ENCODE assay signal across 7 mouse cellular contexts in genomic region chr3:3302657-3303056, GRCm38 (mm10).
DNase-seq lines count a peak whose midpoint lies in the region; ATAC-seq and TF ChIP-seq lines count a peak whose summit lies in the region.
"Not testable (repeated sequence)": the region's sequence is repeated elsewhere in the genome, so short reads cannot be mapped to it uniquely, and the experiment has no call there.

No protein-coding gene starts in this region.

- H3K27me3 ChIP-seq in forebrain, embryonic 11.5 days (ENCODE audit: control insufficient read depth, insufficient read depth, low read length); liver, adult 2 months (ENCODE audit: control insufficient read depth, insufficient read depth, low read length): not testable (repeated sequence)

- H3K4me1 ChIP-seq in forebrain, embryonic 11.5 days (replicated peaks; ENCODE audit: control insufficient read depth, insufficient read depth, low read length); liver, adult 2 months (ENCODE audit: control insufficient read depth, insufficient read depth, low read length): not testable (repeated sequence)

- DNase-seq in ES-CJ7 (ENCODE audit: low read depth, low spot score) = peak; percentile 81
- peak; percentile 22 for DNase-seq in brain, embryonic 14.5 days (ENCODE audit: low read depth)
- not testable (repeated sequence) for DNase-seq in forebrain, embryonic 11.5 days (ENCODE audit: low spot score)
- DNase-seq in hindlimb bud, embryonic 11.5 days (ENCODE audit: extremely low spot score, low read depth, low spot score) = peak; percentile 6
- peak; percentile 5 to 63 for DNase-seq in layer of hippocampus, adult 18-20 months (ENCODE audit: low spot score in 2 of 2)
- peak; percentile 6 for DNase-seq in liver, adult 2 months (ENCODE audit: extremely low read depth, low read depth, low spot score)
- DNase-seq in right cerebral cortex, adult 18-20 months = peak; percentile 14

- not testable (repeated sequence) for H3K4me2 ChIP-seq in forebrain, embryonic 11.5 days (ENCODE audit: low read depth, low read length, severe bottlenecking)

- H3K27ac ChIP-seq in forebrain, embryonic 11.5 days (ENCODE audit: low read depth, low read length); liver, adult 2 months (replicated peaks; ENCODE audit: insufficient read depth, low read depth, low read length): not testable (repeated sequence)

- TF ChIP-seq POLR2A in brain, embryonic 14.5 days (IDR thresholded peaks at IDR 0.05; ENCODE audit: borderline replicate concordance, extremely low read depth, insufficient read depth, insufficient read length, poor library complexity, severe bottlenecking); liver, adult 2 months (IDR thresholded peaks at IDR 0.05; ENCODE audit: extremely low read depth, insufficient read depth, low read length): not testable (repeated sequence)

- 41% methylated on average over 6 of the region's 6 CpGs for WGBS in forebrain, embryonic 11.5 days
- WGBS in liver, adult 2 months = 36% methylated on average over 6 of the region's 6 CpGs

- not testable (repeated sequence) for H3K79me2 ChIP-seq in liver, adult 2 months (ENCODE audit: control insufficient read depth, insufficient read depth, low read length)

- 0 out of 2 replicates have a peak, but pooled peaks have one; percentile 30 for ATAC-seq in forebrain, embryonic 11.5 days (replicated peaks; ENCODE audit: low FRiP score)

- TF ChIP-seq CTCF in brain, embryonic 14.5 days (IDR thresholded peaks at IDR 0.05; ENCODE audit: borderline replicate concordance, extremely low read depth, insufficient read depth, insufficient read length) = peak; percentile 39; the same call in 1 of the 2 replicates
- TF ChIP-seq CTCF in liver, adult 2 months (IDR thresholded peaks at IDR 0.05; ENCODE audit: low read depth, low read length) = peak; percentile 5; the same call in 1 of the 2 replicates

- H3K4me3 ChIP-seq in forebrain, embryonic 11.5 days (ENCODE audit: low read depth, low read length); liver, adult 2 months (ENCODE audit: insufficient read depth, low read depth, low read length): not testable (repeated sequence)

- H3K9ac ChIP-seq in forebrain, embryonic 11.5 days (ENCODE audit: low read length); liver, adult 2 months (ENCODE audit: low read depth, low read length): not testable (repeated sequence)

- not testable (repeated sequence) for H3K36me3 ChIP-seq in forebrain, embryonic 11.5 days (ENCODE audit: control insufficient read depth, insufficient read depth, low read length); liver, adult 2 months (ENCODE audit: control insufficient read depth, insufficient read depth, low read length)

- H3K9me3 ChIP-seq in forebrain, embryonic 11.5 days (ENCODE audit: control insufficient read depth, low read length) = not testable (repeated sequence)
